Mouse (Mus musculus) thymus, adult 2 months (tissue): Measurements from ENCODE around the gene Rps27l. TPM values are rescaled to one million over a fixed set of nuclear protein-coding genes. Genes with fewer than 3 reads are reported as not detected.
A peak's percentile ranks its signal among the peaks of the same experiment; 100 is the strongest.

Experiments
- DNase-seq: peaks from one replicate; pipeline ENCODE4 v3.0.0; 2021
- H3K27ac ChIP-seq: fragments of 200-500 bp; 2 replicates; pipeline ENCODE4 v1.5.1; 2012; ENCODE audit warnings: low read length, control low read depth; ENCODE audit not compliant: control insufficient read depth, insufficient read depth
- H3K27me3 ChIP-seq: fragments of 200-500 bp; 2 replicates; pipeline ENCODE4 v1.6.1; 2012; ENCODE audit warnings: mild to moderate bottlenecking, low read length, moderate library complexity, mixed read lengths; ENCODE audit not compliant: control insufficient read depth, insufficient read depth
- H3K36me3 ChIP-seq: fragments of 200-500 bp; 2 replicates; pipeline ENCODE4 v1.6.1; 2012; ENCODE audit warnings: mild to moderate bottlenecking, low read length, moderate library complexity; ENCODE audit not compliant: control insufficient read depth, insufficient read depth
- H3K4me1 ChIP-seq: fragments of 200-500 bp; replicated peaks from 2 replicates; pipeline ENCODE4 v1.6.1; 2012; ENCODE audit warnings: low read length; ENCODE audit not compliant: control insufficient read depth, insufficient read depth
- H3K4me3 ChIP-seq: fragments of 200-500 bp; 2 replicates; pipeline ENCODE4 v1.5.1; 2012; ENCODE audit warnings: mild to moderate bottlenecking, low read length, control low read depth, moderate library complexity; ENCODE audit not compliant: control insufficient read depth, insufficient read depth
- CTCF ChIP-seq: fragments of 200-500 bp; IDR thresholded peaks from 2 replicates; pipeline ENCODE4 v1.5.1; 2012; ENCODE audit warnings: mild to moderate bottlenecking, control low read depth, low read length, moderate library complexity, borderline replicate concordance; ENCODE audit not compliant: control insufficient read depth, poor library complexity, insufficient read depth; ENCODE audit errors: extremely low read depth
- POLR2A ChIP-seq: fragments of 200-500 bp; IDR thresholded peaks from 2 replicates; pipeline ENCODE4 v1.6.1; 2012; ENCODE audit warnings: mild to moderate bottlenecking, low read length, control low read depth, moderate library complexity; ENCODE audit not compliant: control insufficient read depth, poor library complexity, insufficient read depth; ENCODE audit errors: extremely low read depth
- WGBS: fragments of 180-500 bp; shearing (Covaris S2); methylation state at CpG from one replicate; pipeline ENCODE4 v1.1.7; 2018; 5-methylcytosine and 5-hydroxymethylcytosine counted together
- polyA plus RNA-seq: library from polyadenylated mRNA; depleted of rRNA; stranded (reverse); fragments of >200 nt; gene quantifications from 2 replicates; pipeline ENCODE4 v1.2.3, GENCODE M21; 2012

The Rps27l gene
- polyA plus RNA-seq, 1 experiment, result 61.1 TPM

DNA sequence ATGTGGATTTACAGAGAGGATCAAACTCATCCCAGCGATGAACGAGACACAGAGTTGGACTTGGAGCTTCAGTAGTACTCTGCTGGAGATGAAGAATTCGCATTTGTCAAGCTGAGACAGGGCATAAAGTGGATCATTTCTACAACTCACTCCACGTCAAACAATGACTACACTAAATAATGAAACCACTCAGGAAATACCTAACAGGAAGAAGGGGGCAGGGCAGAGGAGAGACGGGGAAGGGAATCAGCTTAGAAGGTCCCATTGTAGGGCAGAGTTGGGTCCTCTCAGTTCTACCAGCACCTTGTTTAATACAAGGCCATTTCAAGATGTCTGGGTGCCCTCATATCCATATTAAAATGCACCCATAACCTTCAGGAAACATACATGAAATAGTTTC lies 30.5 kb upstream of the Rps27l start:
- DNase-seq, result peak; percentile 42
- Histone ChIP-seq H3K4me3 (no peak overlapping the region), H3K27ac (no peak overlapping the region; the same call in 1 of the 2 replicates), H3K4me1 (peaks cover 32% of the 10 kb centered on the region), H3K27me3 (no peaks in the 10 kb centered on the region), H3K36me3 (no peaks in the 10 kb centered on the region)
- WGBS, result 17% methylated on average over 5 of the region's 5 CpGs
- TF ChIP-seq POLR2A (no peak), CTCF (no peak)

DNA sequence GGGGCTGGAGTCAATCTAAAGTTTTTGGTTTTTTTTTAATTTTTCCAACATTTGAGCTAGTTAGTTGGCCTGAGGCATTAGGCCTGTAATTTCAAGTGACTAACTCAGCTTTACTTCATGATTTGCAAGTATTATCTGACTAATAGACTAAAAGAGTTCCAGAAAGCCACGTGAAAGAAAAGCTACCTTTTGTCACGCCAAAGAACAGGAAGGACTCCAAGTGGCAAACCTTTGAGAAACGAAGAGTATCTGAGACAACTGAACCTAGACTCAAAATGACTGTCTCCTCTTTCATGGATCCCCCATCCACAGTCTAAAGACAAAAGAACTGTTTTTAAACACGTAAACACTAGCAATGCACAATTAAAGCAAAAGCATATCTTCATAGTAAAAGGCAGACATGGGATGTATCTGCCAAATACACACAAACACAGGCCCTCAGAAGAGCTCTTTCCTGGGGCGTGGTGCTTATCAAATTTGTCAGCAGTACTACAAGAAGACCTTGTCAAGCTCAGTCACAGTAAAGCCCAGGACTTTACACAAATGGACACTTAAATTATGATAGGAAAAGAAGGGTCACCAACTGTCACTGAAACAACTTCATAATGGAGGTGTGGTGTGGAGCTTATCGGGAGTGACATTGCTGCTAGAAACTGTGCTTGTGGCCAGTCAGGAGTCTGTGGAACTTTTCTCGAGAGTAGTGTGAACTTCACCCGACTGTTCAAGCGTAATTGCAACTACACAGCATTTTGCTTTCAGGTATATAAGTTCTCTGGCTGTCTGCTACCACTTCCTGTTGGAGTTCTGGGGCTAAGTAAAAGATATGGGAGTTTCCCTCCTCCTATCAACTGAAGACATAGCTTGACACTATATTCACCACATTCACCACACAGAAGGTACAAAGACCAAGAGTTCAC lies 29.8 kb upstream of the Rps27l start:
- TF ChIP-seq CTCF (no peak), POLR2A (no peak)
- WGBS, result 12% methylated on average over 9 of the region's 9 CpGs
- Histone ChIP-seq H3K36me3 (no peaks in the 10 kb centered on the region), H3K4me3 (no peak overlapping the region), H3K27me3 (no peaks in the 10 kb centered on the region), H3K27ac (peak overlapping the region; percentile 76), H3K4me1 (peaks cover 26% of the 10 kb centered on the region)
- DNase-seq, result peak; percentile 35

DNA sequence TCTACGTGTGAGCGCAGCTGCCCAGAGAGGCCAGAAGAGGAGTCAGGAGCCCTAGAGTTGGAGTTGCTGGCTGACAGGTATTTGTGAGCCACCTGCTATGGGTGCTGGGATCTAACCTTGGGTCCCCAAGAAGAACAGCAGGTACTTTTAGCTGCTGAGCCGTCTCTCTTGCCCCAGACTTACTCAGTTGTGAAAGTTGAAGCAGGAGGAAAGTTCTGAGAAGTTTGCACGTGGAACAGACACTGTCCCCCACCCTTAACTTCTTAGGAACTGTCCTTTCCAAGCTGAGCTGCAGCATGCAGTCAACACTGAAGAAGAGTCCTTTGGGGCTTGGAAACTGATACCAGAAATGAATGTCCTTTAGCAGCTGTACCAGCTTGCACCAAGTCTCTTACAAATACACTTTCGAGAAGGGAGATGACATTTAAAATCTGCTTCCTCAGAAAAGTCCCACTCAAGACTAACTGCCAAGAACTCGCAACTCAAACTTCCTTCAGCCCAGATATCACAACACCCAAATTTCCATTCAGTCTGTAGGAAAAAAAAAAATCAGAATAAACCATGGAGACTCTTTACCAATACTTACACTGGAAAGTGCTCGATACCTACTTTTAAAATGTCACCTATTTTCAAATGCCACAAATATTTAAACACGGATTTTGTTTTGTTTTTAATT lies 28.5 kb upstream of the Rps27l start:
- Histone ChIP-seq H3K4me1 (peaks cover 22% of the 10 kb centered on the region), H3K4me3 (no peak overlapping the region)

DNA sequence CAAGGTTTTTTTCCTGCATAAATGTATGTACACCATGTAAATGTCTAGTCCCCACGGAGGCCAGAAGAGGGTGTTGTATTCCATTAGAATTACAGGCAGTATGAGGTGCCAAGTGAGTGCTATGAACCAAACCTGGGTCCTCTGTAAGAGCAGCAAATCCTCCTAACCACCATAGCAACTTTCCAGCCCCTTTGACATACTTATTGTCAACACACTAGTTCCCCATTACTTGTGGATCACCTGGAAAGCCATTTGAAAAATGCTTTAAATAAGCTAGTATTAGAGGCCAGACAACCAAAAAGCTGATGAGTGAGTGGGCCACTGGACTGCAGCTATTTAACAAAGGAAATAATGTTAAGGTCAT lies 28.0 kb upstream of the Rps27l start:
- Histone ChIP-seq H3K4me3 (no peak overlapping the region), H3K36me3 (no peaks in the 10 kb centered on the region), H3K27ac (no peak overlapping the region), H3K27me3 (no peaks in the 10 kb centered on the region), H3K4me1 (peaks cover 22% of the 10 kb centered on the region)
- DNase-seq, result no peak
- 74% methylated on average over 1 of the region's 1 CpGs for WGBS
- TF ChIP-seq CTCF, result no peak
- TF ChIP-seq POLR2A, result no peak

More for the DNA sequence above, 28.5 kb upstream of the Rps27l start:
- Histone ChIP-seq H3K36me3 (no peaks in the 10 kb centered on the region), H3K27me3 (no peaks in the 10 kb centered on the region), H3K27ac (peak overlapping the region; percentile 74)
- TF ChIP-seq POLR2A (no peak), CTCF (no peak)
- 62% methylated on average over 8 of the region's 8 CpGs for WGBS
- DNase-seq, result no peak

DNA sequence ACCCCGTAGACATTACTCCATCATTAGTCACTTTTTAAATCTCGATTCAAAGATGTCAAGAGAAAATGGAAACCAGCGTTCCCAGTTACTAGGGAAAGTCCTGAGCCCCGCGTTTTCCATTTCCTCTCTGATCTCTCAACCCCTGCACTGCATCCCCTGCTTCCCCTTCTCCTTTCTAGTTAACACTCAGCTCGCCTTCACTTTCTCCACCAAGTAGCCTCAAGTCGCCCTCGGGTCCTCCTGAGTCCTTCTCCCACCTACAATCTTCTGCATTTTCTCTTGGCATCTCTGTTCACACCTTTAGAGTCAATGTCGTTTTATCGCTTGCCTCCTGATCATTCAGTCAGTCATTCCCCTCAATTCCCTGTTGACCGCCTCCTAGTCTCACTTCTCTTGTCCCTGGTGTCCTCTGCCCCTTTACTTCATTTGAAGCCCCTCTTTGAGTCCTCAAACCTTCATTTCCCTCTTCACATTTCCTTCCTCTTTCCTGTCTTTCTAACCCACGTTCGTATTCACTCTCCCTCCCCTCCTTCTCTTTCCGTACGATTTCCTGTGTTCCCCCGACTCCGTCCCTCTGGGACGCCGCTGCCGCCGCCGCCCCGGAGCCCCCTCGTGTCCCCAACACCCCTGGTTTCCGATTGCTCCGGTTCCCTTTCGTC lies 27.1 kb upstream of the Rps27l start:
- peak; percentile 13 for DNase-seq

DNA sequence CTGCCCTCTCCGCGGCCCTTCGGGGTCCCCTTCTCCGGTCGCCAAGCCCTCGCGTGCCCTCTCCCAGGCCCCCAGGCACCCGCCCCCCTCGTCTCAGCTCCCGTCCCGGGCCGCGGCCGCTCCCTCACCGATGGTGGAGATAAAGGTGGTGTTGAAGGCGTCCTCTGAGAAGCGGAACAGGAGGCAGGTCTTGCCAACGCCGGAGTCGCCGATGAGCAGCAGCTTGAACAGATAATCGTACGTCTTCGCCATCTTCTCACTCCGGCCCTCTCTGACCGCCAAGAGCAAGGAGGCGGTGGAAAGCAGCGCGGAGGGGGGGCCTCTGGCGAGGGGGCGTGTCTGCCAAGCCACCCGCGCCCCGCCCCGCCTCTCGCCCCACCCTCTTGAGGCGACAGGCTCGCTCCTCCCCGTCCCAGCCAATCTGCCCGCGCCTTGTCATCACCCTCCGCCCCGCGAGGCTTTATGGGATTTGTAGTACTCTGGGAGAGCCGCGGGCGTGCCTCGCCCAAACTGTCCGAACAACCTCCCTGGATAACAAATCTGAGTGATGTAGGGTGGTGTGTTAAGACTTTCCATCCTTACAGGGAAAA lies 26.4 kb upstream of the Rps27l start, which contains the start of gene Rab8b:
Gene Rab8b (minus strand): TSS at position 306 of the 590 bp plus-strand sequence.
- Histone ChIP-seq H3K27me3 (no peaks in the 10 kb centered on the region), H3K27ac (peak within 1 kb of the TSS; percentile 43; the same call in 1 of the 2 replicates), H3K36me3 (no peaks in the 10 kb centered on the region), H3K4me3 (peak within 1 kb of the TSS; percentile 98), H3K4me1 (peaks cover 15% of the 10 kb centered on the region)
- WGBS, result under 1% methylated on average over 49 of the region's 49 CpGs
- TF ChIP-seq POLR2A (peak; percentile 54; the same call in 1 of the 2 replicates), CTCF (0 out of 2 replicates have a peak, but pooled peaks have one; percentile 33)
- peak; percentile 97 for DNase-seq

More for the DNA sequence above, 27.1 kb upstream of the Rps27l start:
- under 1% methylated on average over 27 of the region's 27 CpGs for WGBS
- peak overlapping the region; percentile 43; the same call in 1 of the 2 replicates for H3K27ac ChIP-seq
- H3K4me3 ChIP-seq, result peak overlapping the region; percentile 98
- no peaks in the 10 kb centered on the region for H3K27me3 ChIP-seq
- peaks cover 19% of the 10 kb centered on the region for H3K4me1 ChIP-seq
- H3K36me3 ChIP-seq, result no peaks in the 10 kb centered on the region
- TF ChIP-seq POLR2A (no peak), CTCF (no peak)
